Mouse (Mus musculus) C2C12 (cell line): ENCODE measurements around the gene Traf3ip3.

Source experiments
- CEBPB ChIP-seq: IDR thresholded peaks from one replicate; pipeline ENCODE4 v1.6.1; 2011; ENCODE audit warnings: low read depth, mild to moderate bottlenecking, control low read depth, moderate library complexity
- CTCF ChIP-seq: IDR thresholded peaks from one replicate; pipeline ENCODE4 v1.5.1; 2011; ENCODE audit not compliant: control insufficient read depth, insufficient read depth, insufficient read length
- FOSL1 ChIP-seq: IDR thresholded peaks from one replicate; pipeline ENCODE4 v1.8.0; 2011; ENCODE audit warnings: mild to moderate bottlenecking, low read length; ENCODE audit not compliant: poor library complexity, insufficient read depth, severe bottlenecking
- MAX ChIP-seq: IDR thresholded peaks from one replicate; pipeline ENCODE4 v1.6.1; 2011; ENCODE audit warnings: mild to moderate bottlenecking, control low read depth
- MYOD1 ChIP-seq: IDR thresholded peaks from one replicate; pipeline ENCODE4 v1.6.1; 2011; ENCODE audit warnings: low read depth; ENCODE audit not compliant: control insufficient read depth, insufficient read length
- MYOG ChIP-seq: IDR thresholded peaks from one replicate; pipeline ENCODE4 v1.6.1; 2011; ENCODE audit not compliant: control insufficient read depth, insufficient read length; ENCODE audit errors: extremely low read depth
- USF1 ChIP-seq: IDR thresholded peaks from one replicate; pipeline ENCODE4 v1.6.1; 2011; ENCODE audit warnings: low read depth, mild to moderate bottlenecking, control low read depth, moderate library complexity

DNA sequence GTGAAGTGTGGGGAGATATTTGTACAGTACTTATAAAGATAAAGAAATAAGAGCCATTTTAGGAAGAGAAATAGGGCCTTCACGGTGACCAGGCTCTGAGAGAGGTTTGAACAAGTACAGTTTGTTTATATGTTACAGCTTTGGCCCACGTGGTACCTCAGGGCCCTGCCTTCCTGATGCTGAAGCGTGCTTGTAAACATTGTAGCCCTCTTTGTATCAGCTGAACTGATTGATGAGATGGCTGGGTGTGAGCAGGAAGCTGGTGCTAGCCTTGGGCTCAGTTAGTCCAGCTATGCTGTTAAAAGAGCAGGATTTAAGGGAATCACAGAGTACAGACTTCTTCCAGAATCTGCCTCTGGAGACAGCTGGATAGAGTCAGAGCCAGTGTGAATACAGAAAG, 42.3 kb downstream of the Traf3ip3 start:
- no peak for TF ChIP-seq CTCF
- TF ChIP-seq USF1 = no peak
- TF ChIP-seq FOSL1 = no peak
- no peak for TF ChIP-seq MYOG
- no peak for TF ChIP-seq CEBPB
- no peak for TF ChIP-seq MAX
- TF ChIP-seq MYOD1 = no peak
